Mouse (Mus musculus) C2C12 (cell line): ENCODE results near the gene Nt5c2.

Experiments
- MYOG ChIP-seq: IDR thresholded peaks from one replicate; pipeline ENCODE4 v1.6.1; 2011; ENCODE audit not compliant: control insufficient read depth, insufficient read length; ENCODE audit errors: extremely low read depth
- USF1 ChIP-seq: IDR thresholded peaks from one replicate; pipeline ENCODE4 v1.6.1; 2011; ENCODE audit warnings: low read depth, mild to moderate bottlenecking, control low read depth, moderate library complexity

GRCm38 (mm10) chr19:47034916-47035315, 20.0 kb upstream of the Nt5c2 start:
- TF ChIP-seq MYOG (no peak), USF1 (no peak)
